Mouse (Mus musculus) cerebellum, adult (tissue): ENCODE results near the gene Ubtf.
"Not testable (repeated sequence)": the region's sequence is repeated elsewhere in the genome, so short reads cannot be mapped to it uniquely, and the experiment has no call there.

Experiments used
- ATAC-seq: cut with Nextera tagmentation; 2 replicates; pipeline ENCODE4 v1.9.2; 2017; ENCODE audit warnings: mild to moderate bottlenecking, moderate library complexity, mixed read lengths; ENCODE audit not compliant: insufficient number of reproducible peaks, low FRiP score, low TSS enrichment

Ubtf gene

DNA sequence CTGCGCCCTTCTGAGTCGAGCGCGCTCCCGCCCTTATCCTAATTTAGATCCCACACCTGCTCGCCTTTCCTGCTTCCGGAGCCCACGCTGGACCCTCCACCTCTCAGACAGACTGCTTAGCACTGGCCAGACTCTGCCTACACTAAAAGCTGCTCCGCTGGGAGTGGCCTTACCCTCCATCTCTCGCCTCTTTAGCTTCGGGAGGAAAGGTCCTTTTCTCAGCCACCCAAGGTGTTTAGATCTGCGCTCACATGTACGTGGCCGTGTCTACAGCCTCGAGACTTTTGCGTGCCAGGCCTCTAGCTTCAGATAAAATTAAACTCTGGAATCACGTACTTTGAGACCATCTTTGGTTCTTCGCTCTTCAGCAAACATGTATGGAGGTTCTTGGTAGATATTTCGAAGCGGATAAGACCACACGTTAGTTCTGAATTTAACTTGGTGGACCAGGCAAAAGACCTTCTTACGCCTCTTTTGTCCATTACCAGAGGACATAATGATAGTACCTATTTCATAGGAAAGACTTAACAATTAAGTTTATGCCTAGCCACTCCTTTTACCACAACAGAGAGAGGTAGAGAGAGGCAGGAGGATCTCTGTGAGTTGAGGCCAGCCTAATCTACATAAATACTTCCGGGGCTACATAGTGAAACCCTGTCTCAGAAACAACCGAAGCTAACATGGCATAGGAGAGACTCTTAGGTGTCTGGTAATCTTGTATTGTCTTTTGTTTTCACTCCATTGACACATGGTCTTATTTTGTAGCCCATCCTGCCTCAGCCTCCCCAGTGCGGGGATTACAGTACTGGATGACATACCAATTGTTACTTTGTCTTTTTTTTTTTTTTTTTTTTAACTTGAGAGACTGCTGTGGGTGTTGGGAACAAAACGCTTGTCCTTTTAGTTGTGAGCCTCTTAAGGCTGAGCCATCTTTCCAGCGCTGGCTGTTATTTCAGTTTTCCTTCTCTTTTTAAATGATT is 21.7 kb downstream of the Ubtf start:
- no peak for ATAC-seq

- peak; percentile 90 for ATAC-seq
Observed at GRCm38 (mm10) chr11:102296491-102297472, 22.8 kb downstream of the Ubtf start, which contains the start of gene Atxn7l3. Atxn7l3 (minus strand) TSS chr11:102296631.

DNA sequence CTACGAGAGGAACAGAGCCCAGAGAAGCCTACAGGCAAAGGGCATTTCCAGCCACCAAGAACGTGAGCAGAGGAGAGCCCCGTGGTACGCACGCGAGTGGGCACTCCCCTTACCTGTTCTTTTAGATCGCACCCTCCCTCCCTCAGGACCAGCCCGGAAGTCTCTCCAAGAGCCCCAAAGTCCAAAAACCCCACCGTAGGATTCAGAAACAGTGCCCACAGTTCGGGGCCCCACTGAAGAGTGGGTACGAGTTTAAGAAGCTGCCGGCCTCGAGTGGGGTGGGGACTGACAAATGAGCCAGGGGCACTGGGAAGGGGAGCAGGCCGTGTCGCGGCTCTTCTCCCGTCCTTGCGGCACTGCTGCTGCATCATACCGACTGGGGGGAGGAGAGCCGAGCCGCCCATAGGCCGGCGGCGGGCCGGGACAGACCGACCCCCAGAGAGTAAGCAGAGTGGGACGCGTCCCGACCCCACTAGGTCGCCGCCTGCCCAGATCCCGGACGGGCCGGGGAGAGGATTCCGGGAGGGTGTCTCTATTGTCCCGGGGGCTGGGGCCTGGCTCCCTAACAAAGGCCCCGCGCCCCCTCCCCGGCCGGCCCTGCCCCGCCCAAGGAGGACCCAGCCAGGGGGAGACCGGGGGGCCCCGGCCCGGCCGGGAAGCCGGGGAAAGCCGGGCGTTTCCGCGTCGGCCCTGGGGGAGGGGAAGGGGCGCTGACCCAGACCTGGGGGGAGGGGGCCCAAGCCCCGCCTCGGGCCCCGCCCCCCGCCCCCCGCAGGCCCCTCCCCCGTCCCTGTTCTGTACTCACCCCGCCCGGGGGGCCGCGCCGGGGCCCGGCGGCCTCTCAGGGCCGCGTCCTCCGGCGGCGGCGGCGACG is 23.7 kb downstream of the Ubtf start:
- no peak for ATAC-seq

DNA sequence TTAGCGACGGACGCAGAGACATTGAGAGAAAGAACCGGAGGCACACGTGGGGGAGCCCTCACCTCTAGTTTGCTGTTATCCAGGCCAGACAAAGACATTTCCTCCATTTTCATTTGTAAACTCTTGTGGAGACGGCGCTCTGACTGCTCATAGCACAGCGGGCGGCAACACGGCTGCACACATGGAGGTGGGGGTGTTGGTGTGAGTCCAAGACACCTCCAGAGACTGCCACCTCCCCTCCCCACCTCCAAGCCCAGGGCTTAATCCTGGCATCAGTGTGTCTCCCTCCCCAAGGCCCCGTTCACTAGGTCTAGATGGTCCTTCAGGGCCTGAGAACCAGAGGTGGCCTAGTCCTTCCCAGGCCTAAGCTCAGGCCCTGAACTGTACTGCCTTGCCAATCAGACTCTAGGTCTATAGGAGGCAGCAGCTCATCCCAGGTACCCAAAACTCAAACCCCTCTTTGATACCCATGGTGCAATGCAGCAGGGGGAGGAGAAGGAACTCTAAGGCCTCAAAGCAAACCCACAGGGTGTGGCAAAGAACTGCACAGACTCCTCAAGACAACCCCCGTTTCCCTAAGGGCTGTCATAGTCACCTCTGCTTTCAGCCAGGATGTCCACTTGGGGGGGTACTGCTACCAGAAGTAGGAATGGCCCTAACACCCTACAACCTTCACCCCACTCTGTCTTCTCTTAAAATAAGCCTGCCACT is 24.5 kb downstream of the Ubtf start:
- ATAC-seq, result no peak

DNA sequence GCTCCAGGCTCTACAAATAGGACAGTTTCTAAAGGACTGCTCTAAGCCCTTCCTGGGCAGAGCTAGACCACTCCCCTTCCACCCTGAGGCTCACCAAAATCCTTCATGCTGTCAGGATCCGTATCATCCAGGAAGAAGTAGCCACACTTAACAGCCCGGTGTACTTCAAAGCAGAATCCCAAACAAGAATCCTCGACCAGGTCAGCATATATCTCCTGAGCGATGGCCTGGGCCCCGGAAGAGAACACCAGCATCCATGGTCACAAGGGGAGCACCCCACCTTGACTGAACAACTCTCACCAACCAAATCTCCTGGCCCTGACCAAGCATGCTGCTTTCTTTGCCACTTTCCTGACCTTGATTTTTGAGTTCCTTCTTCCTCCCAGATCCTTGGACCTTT is 25.1 kb downstream of the Ubtf start:
- ATAC-seq, result no peak

DNA sequence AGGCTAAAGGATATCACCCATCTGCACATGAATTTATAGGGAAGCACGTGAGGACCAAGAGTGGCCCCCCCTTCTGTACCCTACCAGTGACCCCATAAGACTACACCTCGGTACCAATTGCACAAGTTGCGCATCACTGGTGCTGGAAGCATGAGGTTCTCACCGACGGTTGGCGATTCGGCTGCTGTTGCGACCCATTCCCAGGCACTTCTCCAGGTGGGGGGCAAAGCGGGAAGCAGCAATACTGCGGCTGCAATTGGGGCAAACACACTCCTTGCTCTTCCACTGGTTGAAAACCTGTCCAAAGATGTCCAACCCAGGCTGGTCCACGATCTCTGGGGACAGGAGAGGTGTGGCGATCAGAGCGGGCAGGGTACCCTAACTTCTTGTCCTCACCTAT is 25.6 kb downstream of the Ubtf start:
- ATAC-seq, result no peak

DNA sequence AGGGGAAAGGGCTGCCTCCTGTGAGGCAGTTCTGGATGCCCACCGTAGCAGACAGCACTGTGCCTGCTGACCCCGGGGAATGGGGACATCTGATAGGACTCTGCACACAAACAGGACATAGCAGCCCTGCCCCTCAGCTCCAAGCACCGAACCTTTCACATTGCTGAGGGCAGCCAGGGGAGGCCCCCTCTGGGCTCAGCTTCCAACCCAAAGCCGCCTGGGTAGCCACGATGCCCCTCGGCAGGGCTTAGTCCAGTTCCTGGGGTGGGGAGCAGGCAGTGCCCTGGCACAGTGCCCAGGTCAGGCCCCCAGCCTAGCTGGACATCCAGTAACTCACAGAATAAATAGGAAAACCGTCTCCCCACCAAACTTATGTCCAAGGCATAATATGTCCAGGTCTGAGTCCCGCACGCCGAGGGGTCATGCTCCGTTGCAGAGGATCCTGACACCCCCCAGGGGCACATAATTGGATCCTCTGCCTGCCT is 28.4 kb downstream of the Ubtf start:
- ATAC-seq, result no peak

DNA sequence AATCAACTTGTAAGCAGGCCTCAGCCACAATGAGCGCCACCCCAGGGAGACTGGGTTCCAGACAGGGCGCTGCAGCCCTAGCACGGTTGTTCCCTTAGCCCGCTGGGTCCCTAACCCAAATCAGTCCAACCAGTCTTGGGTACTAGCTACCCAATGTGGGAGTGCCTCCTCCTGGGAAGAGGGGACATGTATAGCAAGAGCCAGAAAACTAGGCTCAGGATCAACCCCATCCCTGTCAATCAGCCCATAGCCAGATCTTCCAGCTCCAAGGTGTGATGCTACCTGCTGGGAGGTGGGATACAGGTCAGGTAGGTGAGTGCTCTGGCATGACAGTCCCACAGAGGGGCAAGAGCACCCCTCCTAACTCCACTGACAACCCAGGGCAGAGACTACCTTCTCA is 29.4 kb downstream of the Ubtf start:
- ATAC-seq, result no peak

- no peak for ATAC-seq
Observed at GRCm38 (mm10) chr11:102289511-102290100, 29.9 kb downstream of the Ubtf start.

GRCm38 (mm10) chr11:102288913-102289312 is 30.6 kb downstream of the Ubtf start:
- ATAC-seq, result no peak

DNA sequence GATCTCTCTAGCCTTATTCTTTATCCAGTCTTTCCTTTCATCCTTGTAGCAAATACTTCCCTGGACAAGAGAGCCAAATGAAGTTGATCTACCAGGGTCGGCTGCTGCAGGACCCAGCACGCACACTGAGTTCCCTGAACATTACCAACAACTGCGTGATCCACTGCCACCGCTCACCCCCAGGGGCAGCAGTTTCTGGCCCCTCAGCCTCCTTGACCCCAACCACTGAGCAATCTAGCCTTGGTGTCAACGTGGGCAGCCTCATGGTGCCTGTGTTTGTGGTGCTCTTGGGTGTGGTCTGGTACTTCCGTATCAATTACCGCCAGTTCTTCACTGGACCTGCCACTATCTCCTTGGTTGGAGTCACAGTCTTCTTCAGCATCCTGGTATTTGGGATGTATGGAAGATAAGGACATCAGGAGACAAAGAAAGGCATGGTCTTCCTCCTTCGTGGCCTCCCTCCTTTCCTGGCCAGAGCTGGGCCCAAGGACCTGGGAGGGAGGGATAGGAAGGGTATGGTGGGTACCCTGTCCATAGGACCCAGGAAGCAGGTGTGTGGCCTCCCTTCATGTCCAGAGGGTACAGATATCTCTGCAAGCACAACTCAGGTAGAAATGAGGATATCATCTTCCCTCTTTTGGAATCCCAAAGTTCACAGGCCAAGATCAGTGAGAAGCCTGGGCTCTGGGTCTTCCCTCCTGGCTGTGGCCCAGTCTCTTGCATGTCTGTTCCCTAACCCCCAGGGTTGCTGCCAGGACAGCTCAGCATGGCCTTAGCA is 31.3 kb downstream of the Ubtf start:
- ATAC-seq, result no peak

- ATAC-seq, result no peak
Observed at GRCm38 (mm10) chr11:102287485-102287884, 32.1 kb downstream of the Ubtf start.

DNA sequence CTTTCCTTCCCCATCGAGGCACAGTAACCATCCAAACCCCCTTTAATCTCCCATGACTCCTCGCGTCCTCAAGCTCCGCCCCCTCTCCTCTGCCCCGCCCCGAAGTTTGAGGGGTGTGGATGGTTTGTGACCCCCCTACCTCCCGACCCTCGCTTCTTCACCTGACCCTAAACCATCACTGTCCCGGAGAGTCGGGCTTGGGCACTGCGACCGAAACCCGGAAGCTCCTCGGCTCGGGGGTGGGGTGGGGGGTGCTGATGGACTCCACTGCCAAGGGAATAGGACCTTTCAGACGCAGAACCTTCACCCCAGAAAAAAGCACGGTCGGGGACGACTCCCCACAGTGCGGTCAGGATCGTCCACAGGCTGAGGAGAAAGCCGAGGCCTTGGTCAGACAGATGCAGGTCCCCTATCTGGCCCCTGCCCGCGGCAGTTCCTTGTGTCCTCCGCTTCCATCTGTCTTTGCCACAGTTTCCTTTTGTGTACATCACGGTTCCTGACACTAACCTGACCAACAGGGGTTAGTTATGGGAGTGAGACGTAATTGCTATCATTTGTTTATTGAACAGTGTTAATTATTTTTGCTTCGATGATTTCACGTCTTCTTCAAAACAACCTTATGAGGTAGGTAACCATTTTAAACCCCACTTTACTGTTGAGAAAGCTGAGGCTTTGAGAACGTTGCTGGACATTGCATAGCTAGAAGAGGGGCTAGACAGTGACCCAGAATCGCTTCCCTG is 34.3 kb downstream of the Ubtf start:
- ATAC-seq, result peak; percentile 59; the same call in 1 of the 2 replicates

- peak; percentile 74; the same call in 1 of the 2 replicates for ATAC-seq
Observed at GRCm38 (mm10) chr11:102284501-102285094, 34.9 kb downstream of the Ubtf start, which contains the start of gene Tmub2. Tmub2 (plus strand) TSS chr11:102284931.

DNA sequence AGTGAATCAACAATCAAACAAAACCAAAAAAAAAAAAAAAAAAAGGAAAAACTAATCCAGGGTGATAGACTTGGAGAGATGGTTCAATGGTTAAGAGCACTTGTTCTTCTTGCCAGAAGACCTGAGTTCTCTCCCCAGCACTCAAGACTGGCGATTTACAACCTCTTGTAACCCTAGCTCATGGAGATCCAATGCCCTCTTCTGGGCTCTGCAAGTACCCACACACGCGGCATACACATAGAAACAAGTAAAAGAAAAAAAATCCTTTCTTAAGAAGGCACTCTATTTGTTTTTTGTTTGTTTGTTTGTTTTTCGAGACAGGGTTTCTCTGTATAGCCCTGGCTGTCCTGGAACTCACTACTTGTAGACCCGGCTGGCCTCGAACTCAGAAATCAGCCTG is 35.6 kb downstream of the Ubtf start:
- ATAC-seq, result no peak

DNA sequence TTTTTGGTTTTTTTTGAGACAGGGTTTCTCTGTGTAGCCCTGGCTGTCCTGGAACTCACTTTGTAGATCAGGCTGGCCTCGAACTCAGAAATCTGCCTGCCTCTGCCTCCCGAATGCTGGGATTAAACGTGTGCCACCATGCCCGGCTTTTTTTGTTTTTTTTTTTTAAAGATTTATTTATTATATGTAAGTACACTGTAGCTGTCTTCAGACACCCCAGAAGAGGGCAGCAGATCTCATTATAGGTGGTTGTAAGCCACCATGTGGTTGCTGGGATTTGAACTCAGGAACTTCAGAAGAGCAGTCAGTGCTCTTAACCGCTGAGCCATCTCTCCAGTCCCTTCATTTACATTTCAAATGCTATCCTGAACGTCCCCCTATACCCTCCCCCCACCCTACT is 39.3 kb downstream of the Ubtf start:
- ATAC-seq, result not testable (repeated sequence)

GRCm38 (mm10) chr11:102279595-102279994 is 39.9 kb downstream of the Ubtf start:
- no peak for ATAC-seq
